Mouse (Mus musculus) E14TG2a.4 (cell line): Measurements from ENCODE around the gene Mapk9.
A peak's percentile ranks its signal among the peaks of the same experiment; 100 is the strongest.

Source experiments
- H3K27me3 ChIP-seq: 2 replicates; pipeline ENCODE4 v1.6.1; 2014; ENCODE audit warnings: low read length, control low read depth; ENCODE audit not compliant: insufficient read depth
- H3K36me3 ChIP-seq: 2 replicates; pipeline ENCODE4 v1.6.1; 2014; ENCODE audit warnings: low read length, control low read depth; ENCODE audit not compliant: insufficient read depth
- H3K4me1 ChIP-seq: replicated peaks from 2 replicates; pipeline ENCODE4 v1.6.1; 2014; ENCODE audit warnings: low read depth, low read length, control low read depth
- H3K4me3 ChIP-seq: replicated peaks from 2 replicates; pipeline ENCODE4 v1.5.1; 2014; ENCODE audit warnings: mild to moderate bottlenecking, low read length
- H3K9me3 ChIP-seq: 2 replicates; pipeline ENCODE4 v1.6.1; 2014; ENCODE audit warnings: low read length, control low read depth
- CTCF ChIP-seq: conservative IDR thresholded peaks from 2 replicates; pipeline ENCODE4 v1.5.1; 2014; ENCODE audit warnings: low read length
- NANOG ChIP-seq: IDR thresholded peaks from 2 replicates; pipeline ENCODE4 v1.6.1; 2014; ENCODE audit warnings: borderline replicate concordance, low read length, mixed read lengths
- POU5F1 ChIP-seq: IDR thresholded peaks from 2 replicates; pipeline ENCODE4 v1.6.1; 2014; ENCODE audit warnings: low read length, borderline replicate concordance

Mapk9 gene

DNA sequence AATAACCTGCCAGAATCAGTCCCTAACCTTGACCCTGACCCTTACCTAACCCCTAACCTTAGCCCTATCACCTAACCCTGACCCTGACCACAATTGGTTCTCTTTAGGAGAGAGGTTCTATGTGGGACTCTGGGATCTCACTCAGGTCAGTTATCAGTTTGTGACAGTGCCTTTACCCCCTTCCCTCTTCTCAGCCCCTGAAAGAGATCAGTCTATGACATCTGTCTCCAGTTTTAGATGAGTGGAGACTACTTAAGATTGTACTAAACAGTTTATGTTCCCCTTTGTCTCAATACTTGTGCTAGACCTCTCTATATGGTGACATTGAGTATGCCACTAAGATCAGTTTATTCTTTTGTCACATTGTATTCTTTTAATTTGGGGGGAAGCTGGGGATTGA is 17.4 kb downstream of the Mapk9 start:
- TF ChIP-seq NANOG: no peak
- TF ChIP-seq CTCF: no peak
- no peak for TF ChIP-seq POU5F1
- peaks cover 47% of the 10 kb centered on the region for H3K36me3 ChIP-seq

DNA sequence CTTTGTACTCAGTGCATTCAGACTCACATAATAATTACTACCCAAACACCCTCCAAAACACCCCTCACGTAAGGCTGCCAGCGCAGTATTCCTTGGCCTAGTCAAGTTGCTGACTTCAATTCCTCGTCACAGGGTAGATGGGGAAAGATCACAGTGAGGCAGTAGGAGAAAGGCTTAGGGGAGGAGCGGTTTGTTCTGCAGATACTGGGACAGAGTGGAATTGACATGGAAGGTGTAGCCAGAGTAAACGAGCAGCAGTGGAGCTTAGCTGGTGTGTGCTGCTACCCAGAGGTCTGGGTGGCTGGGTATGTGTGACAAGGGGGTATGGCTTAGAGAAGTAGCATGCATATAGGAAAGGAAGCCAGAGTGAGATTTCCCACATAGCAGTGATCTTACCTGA is 20.8 kb downstream of the Mapk9 start:
- TF ChIP-seq NANOG (no peak), CTCF (no peak), POU5F1 (no peak)
- Histone ChIP-seq H3K4me1 (peaks cover 11% of the 10 kb centered on the region), H3K4me3 (no peak overlapping the region), H3K9me3 (no peaks in the 10 kb centered on the region), H3K27me3 (no peaks in the 10 kb centered on the region), H3K36me3 (peaks cover 61% of the 10 kb centered on the region)

More for the DNA sequence above, 17.4 kb downstream of the Mapk9 start:
- Histone ChIP-seq H3K9me3 (no peaks in the 10 kb centered on the region), H3K4me3 (no peak overlapping the region), H3K4me1 (no peaks in the 10 kb centered on the region), H3K27me3 (no peaks in the 10 kb centered on the region)

DNA sequence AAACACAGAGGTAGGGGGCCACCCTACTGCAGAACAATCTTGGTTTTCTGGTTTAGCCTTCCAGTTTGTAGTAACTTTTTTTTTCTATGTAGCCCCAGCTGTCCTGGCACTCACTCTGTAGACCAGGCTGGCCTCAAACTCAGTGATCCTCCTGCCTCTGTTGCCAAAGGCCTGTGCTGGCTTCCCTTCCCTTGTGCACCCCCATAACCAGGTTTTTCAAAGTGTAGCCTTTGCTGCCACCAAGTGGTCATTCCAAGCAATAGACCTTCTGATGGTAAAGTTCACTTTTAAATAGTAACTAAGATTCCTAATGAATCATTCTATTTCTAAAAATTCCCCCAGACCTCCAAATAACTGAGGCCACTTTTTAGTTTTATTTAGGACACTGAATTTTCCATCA is 23.2 kb downstream of the Mapk9 start:
- Histone ChIP-seq H3K9me3 (no peaks in the 10 kb centered on the region), H3K4me1 (peaks cover 11% of the 10 kb centered on the region)
- peak; percentile 58 for TF ChIP-seq CTCF
- TF ChIP-seq POU5F1: no peak

DNA sequence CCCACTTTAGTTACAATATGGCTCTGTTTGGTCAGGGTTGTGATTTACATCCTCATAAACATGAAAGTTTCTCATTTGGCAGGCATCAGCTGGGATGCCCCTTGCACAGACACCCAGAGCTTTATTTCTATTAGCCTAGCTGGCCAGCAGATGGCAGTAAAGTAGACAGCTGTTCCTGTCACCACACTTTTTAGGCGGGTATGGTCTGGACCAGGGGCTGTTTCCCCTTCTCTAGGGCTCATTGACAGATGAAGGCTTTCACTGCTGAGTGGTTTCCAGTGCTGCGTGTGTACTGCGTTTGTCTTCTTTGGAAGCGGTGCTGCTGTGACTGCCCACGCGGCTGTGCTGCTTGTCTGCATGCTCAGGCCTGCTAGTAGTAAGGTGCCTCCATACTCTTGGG is 25.4 kb downstream of the Mapk9 start:
- H3K36me3 ChIP-seq: peaks cover 73% of the 10 kb centered on the region
- peaks cover 11% of the 10 kb centered on the region for H3K4me1 ChIP-seq
- no peaks in the 10 kb centered on the region for H3K27me3 ChIP-seq
- H3K9me3 ChIP-seq: no peaks in the 10 kb centered on the region
- TF ChIP-seq CTCF: peak; percentile 62
- no peak for TF ChIP-seq POU5F1
- no peak overlapping the region for H3K4me3 ChIP-seq

More for the DNA sequence above, 23.2 kb downstream of the Mapk9 start:
- Histone ChIP-seq H3K27me3 (no peaks in the 10 kb centered on the region), H3K36me3 (peaks cover 74% of the 10 kb centered on the region), H3K4me3 (no peak overlapping the region)

DNA sequence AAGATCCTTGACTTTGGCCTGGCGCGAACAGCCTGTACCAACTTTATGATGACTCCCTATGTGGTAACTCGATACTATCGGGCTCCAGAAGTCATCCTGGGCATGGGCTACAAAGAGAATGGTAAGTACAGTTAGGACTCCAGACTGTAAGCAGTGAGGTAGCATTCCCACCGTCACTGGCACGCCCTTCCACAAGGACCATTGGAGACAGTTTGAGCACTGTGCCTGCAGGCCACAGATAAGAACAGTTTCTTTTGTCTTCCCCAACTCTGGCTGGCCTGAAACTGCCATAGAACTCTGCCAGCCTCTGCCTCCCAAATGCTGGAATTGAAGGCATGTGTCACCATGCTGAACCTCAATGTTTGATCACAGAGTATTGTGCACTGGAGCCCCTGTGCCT is 26.2 kb downstream of the Mapk9 start:
- Histone ChIP-seq H3K4me3 (no peak overlapping the region), H3K9me3 (no peaks in the 10 kb centered on the region), H3K4me1 (peaks cover 11% of the 10 kb centered on the region), H3K36me3 (peaks cover 71% of the 10 kb centered on the region), H3K27me3 (no peaks in the 10 kb centered on the region)
- TF ChIP-seq CTCF (no peak), POU5F1 (no peak), NANOG (no peak)

DNA sequence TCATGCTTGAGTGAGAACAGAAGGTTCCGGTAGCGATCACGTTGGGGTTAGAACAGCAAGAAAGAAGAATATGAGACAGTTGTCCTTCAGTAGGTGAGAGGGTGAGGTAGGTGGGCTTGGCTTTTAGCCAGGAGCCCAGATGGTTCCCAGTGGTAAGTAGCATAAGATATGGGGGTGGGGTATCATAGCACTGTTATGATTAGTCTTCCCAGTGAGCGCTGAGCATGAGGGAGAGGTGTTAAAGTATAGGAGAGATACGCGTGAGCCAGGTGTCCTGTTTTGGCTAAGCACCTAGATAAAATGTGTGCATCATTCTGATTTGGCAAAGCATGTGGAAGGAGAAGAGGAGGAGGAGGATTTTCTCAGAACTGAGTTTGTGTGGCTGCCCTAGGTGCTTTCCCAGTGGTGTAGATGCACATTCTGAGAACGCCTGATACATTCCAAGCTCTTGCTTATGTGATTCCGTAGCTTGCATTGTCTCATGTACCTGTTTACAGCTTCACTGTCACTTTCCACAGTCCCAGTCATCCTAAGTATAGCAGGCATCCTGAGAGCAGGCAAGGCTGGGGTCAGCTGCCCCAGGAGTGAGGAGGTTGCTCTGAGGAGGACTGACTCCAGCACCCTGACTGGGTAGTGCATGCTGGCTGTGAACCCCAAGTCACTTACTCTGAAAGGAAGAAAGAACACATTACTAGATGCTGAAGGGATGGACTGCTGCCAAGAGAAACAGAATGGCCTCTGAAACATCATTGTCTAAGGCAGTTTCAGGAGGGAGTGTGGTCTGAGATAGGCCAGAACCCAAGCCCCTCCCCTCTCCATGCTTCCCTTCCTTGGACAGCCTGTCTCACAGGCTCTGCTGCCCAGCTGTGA is 30.6 kb downstream of the Mapk9 start:
- H3K4me3 ChIP-seq: no peak overlapping the region
- H3K36me3 ChIP-seq: peaks cover 83% of the 10 kb centered on the region
- no peaks in the 10 kb centered on the region for H3K27me3 ChIP-seq
- no peaks in the 10 kb centered on the region for H3K9me3 ChIP-seq
- no peaks in the 10 kb centered on the region for H3K4me1 ChIP-seq
- TF ChIP-seq NANOG (no peak), CTCF (no peak)

DNA sequence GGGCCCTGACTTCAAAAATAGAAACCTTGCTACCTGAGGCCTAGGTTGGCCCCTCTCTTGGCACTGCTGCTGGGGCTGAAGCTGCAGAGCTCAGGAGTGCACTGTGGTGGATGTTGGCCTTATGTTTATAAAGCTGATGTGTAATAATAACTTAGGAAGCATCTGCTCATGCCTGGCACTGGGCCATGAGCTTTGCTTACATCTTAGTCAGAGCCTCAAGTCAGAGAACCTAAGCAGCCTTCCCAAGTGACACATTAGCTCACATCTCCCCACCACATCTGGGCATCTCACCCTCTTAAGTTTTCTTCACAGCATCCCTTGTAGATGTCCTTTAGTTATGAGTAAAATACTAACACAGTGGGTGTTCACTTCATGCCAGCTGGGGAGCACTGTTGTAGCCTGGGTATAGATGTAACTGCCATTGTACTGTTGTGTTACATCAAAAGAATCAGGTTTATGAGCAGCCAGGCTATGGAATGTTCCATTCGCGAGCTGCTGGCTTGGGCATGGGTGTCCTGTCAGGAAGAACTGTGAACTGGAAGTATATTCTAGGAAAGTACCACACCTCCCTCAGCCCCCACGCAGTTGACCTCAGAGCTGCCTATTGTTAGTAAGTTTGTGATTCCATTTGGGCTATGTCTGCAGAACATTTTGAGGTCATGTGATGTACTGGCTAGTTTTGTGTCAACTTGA is 33.5 kb downstream of the Mapk9 start:
- Histone ChIP-seq H3K27me3 (no peaks in the 10 kb centered on the region), H3K4me1 (peaks cover 5% of the 10 kb centered on the region), H3K36me3 (peaks cover 79% of the 10 kb centered on the region), H3K9me3 (no peaks in the 10 kb centered on the region), H3K4me3 (no peak overlapping the region)
- TF ChIP-seq CTCF (no peak), POU5F1 (no peak), NANOG (no peak)

DNA sequence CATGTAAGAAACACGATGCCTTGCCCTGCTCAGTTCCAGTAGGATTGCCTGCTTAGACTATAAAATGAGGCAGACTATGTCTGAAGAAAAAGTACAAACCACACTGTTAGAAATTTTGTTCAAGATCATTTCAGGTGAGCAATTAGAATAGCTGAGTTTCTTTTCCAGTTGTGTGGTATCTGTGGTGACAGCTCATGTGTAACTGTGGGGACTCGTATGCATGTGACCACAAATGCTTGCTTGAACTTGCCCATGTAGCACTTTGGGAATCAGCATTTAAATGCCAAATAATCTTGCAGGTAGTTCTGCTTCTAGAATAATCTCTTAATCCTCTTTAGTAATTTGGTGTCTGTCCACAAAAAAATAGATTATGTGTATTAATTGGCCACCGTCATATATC is 36.8 kb downstream of the Mapk9 start:
- Histone ChIP-seq H3K4me1 (peaks cover 14% of the 10 kb centered on the region), H3K36me3 (peaks cover 75% of the 10 kb centered on the region), H3K27me3 (no peaks in the 10 kb centered on the region), H3K9me3 (no peaks in the 10 kb centered on the region), H3K4me3 (no peak overlapping the region)
- TF ChIP-seq NANOG: no peak
- TF ChIP-seq POU5F1: no peak
- no peak for TF ChIP-seq CTCF

DNA sequence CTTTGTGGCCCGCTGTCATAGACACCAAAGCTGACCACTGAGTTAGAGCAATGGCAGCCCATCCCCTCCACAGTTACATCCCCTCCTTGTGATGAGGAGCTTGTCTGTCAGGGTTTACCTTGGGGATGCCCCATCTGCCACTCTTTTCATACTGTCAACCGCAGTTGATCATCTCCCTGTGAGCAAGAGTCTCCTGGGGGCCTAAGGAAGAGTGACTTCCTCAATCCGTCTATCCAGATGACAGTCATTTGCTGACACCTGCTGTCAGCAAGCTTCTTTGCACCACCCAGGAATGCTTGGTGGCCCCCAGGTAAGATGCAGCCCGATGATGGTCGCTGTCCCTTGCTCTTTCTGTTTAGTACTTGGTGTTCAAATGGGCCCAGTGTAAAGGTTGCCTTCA is 41.9 kb downstream of the Mapk9 start:
- TF ChIP-seq CTCF (no peak), POU5F1 (no peak), NANOG (no peak)
- no peak overlapping the region for H3K4me3 ChIP-seq
- peaks cover 14% of the 10 kb centered on the region for H3K4me1 ChIP-seq
- peaks cover 40% of the 10 kb centered on the region for H3K36me3 ChIP-seq
- no peaks in the 10 kb centered on the region for H3K9me3 ChIP-seq
- peaks cover 8% of the 10 kb centered on the region for H3K27me3 ChIP-seq
